Mouse (Mus musculus): ENCODE measurements at regions not wholly inside any gene's neighbourhood (a gene's known extent, or its start where the extent isn't known, plus 50 kb on each side); places are given as distances from the start of the nearest gene placed in this dataset.

DNA sequence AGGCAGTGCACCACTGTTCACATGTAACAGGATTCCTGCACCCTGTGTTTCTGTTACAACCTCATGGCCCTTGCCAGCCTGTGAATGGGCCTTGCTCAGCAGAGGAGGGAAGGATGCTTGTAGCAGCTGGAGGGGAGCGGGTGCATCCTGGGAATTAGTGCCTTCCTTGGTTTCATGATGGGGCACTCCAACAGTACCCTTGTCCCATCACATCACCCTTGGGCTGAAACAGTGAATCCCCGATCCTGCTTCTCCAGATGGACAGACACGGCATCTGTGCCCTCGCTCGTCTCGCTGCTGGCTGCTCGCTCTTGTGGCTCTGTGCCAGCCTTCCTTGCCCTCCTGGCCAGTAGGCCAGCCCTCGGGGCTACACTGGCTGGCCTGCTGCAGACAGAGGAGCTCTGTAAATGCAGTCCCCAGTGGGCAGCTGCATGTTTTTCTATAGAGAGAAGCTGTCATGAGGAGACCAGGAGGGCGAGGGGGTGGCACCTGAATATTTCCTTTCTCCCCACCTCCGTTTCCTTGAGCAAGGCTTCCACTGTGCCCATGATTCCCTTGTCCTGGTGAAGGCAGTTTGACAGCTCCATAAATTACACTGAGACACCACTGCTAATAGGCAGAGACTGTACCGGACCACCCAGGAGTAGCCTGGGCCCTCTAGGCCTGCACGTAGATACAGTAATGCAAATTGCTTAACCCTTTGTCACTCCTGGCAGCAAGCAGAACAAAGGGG lies 104.6 kb upstream of the Tut7 start:
- no peak for TF ChIP-seq POLR2A (IDR thresholded peaks at IDR 0.05; ENCODE audit: borderline replicate concordance, extremely low read depth, insufficient read depth, insufficient read length, poor library complexity, severe bottlenecking)
- no peak for TF ChIP-seq CTCF (IDR thresholded peaks at IDR 0.05; ENCODE audit: borderline replicate concordance, extremely low read depth, insufficient read depth, insufficient read length)
